Mouse (Mus musculus) urinary bladder, postnatal 10 days (tissue): ENCODE results near the gene Cfh.
"Not testable (repeated sequence)": the region's sequence is repeated elsewhere in the genome, so short reads cannot be mapped to it uniquely, and the experiment has no call there.

Experiments used
- DNase-seq: peaks from one replicate; pipeline ENCODE4 v3.0.0; 2022; ENCODE audit warnings: low spot score

The Cfh gene

DNA sequence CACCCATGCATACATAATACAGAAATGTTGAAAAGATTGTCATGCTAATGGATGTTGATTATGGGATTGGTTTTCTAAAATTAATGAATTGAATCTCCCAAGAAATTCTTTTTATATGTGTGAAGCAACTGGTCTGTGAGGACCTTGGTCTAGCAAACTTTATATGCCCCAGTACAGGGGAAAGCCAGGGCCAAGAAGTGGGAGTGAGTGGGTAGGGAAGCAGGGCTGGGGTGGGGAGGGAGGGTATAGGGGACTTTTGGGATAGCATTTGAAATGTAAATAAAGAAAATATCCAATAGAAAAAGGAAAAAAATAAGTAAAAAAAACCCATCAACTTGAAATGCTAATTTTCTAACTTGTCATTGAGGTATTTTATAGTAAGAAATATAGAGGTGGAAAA, at the start of gene Cfh:
TSS of gene Cfh (minus strand) at position 101 of the 400 bp plus-strand sequence.
- not testable (repeated sequence) for DNase-seq

DNA sequence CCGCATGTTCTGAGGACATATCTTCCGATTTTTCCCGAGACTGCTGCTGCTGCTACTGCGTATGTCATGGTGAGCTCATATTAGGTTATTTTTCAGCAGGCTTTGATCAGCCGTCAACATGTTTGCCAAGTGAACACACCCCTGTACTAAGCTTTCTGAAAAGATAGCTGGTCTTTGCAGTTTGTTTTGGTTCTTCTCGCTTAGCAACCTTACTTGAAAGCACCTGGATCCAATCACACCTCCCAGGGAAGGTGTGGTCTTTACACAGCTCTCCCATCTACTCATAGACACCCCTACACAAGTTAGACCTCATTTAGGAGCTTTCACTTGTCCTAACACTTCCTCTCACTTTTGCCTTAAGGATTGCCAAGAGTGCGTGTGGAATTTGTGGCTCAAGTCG, 43.1 kb upstream of the Cfh start:
- no peak for DNase-seq

DNA sequence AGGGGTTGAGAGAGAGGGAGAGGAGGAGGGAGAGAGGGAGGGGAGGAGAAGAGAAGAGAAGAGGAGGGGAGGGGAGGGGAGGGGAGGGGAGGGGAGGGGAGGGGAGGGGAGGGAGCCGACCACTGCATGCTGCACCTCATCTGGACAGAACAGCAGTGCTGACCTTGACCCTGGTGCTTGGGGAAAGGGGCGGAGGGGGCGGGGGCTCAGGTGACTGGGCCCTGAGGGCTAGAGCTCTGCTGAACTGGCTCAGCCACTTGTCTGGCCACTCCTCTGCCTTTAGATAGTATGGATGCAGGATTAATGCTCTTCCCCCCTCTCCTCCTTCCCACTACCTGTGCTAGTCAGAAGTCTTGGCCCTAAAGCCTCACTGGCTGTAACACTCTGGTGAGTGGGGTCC, 41.7 kb upstream of the Cfh start:
- DNase-seq, result no peak

DNA sequence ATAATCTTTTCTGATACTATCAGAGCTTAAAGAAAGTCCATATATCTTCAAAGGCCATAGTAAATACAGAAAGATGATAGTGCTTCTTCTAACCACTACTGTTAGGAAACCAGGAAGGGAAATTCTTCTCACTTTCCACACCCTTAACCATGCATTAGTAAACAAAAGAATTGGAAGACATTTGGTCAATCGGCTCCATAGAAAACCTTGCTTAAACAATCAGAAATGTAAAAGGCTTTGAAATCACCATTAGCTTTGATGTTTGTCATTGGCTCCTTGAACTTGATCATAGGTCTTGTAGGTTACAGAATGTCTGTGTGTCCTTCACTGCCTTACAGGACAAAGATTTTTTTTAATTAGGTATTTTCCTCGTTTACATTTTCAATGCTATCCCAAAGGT, 21.8 kb upstream of the Cfh start:
- DNase-seq, result no peak

DNA sequence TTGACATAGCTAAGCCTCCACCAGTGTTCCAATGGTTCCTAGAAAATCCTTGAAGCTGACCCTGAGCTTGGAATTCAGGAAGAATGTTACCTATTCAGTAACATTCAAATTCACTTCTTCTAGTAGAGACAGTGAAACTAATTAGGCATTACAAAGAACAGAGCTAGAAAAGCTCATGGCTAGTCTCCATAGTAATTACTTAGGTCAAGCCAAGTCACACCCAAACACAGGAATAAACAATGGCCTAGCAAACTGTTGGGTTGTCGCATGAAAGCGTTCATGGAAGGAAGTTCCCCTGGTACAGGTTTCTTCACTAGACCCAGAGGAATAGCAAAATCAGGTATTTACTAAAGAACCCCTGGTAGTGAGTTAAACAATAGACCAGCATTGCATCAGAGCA, 4.9 kb upstream of the Cfh start:
- DNase-seq, result not testable (repeated sequence)

DNA sequence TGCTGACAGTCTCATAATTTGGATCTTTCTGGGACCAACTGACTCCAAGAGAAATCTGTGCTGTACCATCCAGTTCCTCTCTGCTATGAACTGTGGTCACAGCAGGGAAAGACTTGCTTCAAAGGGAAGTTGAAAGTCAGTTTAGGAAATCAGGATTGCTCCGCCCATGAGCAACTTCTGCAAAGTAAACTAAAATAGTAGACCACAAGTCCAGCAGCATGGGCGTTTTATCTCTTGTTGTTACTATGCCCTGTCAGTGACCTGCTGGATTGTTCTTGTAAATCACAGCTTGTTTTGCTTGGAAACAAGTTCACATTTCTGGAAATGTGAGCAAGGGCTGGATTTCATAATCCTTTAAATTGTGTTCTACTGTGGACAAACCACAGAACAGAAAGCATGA, 356 bp downstream of the Cfh start:
- no peak for DNase-seq

DNA sequence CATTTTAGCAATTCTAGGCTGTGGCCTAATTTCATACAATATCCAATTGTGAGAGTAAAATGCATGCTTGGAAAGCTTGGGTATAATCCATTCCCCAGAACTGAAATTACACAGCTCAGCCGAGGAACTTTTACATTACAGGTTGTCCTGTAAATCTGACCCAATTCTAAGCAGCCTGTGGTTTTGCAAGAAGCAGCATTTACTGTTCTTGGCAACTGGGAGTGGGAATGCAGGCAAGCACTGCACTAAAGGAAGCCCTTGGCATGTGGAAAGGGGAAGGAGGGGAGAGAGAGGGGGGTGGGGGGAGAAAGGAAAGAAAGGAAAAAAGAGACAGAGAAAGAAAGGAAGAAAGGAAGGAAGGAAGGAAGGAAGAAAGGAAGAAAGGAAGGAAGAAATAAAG, 3.4 kb downstream of the Cfh start:
- no peak for DNase-seq

DNA sequence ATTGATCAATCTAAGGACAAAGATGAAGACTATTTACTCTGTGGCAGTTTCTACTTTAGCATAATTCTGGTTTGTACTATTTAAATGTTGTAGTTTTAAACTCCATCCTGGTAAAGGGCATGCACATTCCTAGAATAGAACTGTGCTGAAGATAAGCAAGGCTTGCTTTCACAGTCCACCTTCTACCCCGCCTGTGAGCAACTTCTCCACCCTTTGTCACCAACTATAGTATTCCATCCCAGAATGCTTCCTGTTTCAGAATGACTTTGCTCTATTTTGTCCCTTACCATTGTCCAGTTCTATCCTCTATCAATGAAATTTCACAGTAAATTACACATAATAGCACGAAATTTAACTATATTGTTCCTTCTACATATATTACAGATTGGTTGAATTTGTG, 8.1 kb downstream of the Cfh start:
- DNase-seq, result no peak

DNA sequence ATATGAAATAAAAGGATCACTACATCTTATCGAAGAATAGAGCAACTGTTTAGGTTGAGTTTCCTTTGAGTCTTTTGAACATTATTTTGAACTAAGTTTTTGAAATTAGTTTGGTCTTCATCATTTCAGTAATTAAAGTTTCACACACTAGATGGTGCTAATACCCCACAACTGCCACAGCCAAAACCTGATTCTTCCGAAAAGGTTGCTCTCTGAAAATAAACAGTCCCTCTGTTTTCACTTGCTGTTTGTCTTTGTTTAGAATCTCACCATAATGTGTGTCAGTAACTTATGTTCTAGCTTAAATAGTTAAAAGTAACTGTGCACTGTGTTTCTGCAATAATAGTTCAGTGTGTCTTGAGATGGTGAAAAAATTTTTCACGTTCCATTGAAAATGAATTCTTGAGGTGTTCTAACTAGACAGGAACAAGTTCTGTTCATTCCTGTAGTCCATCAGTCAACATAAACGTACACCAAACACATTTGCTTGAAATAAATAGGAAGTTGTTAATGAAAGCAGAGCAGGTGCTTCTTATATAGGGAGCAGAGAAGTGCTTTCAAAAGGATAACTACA, 11.9 kb downstream of the Cfh start:
- DNase-seq, result no peak

DNA sequence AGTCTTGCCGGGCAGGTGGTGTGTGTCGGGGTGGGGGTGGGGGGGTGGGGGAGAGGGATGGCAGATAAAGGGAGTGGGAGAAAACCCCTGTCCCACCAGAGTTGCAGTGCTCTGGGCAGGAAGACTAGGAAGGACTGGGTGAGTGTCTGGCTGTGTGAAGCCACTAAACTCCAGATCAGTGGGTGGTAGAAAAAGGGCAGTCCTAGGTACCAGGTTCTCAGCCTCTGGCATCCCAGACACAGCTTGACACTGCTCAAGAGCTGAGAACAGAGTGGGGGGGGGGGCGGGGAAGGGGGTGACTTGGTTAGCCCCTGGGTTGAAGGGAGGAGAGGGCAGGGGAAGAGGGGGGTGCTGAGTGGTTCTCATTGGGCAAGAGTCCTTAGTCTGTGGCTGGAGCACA, 24.6 kb downstream of the Cfh start:
- DNase-seq, result no peak

DNA sequence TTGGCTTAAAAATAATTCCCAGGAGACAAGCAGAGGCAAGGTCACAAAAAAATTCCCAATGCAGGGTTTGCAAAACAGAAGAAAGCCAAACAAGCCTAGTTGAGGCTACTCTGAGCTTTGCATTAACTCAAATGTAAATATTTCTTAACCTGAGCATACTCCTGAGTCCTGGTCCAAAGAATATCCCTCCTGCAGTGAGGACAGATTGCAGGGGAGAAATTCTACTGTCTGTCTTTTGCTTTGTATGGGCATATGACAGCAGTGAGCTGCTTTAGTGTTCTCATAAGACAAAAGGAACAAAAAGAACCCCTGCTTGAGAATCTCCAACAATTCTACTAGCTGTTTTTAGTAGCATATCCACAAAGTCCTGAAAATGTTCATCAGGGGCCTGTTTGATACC, 114.1 kb downstream of the Cfh start:
- DNase-seq, result no peak
